Mouse (Mus musculus) liver, adult 2 months (tissue): ENCODE measurements around the gene Smim4. TPM values are rescaled to one million over a fixed set of nuclear protein-coding genes. Genes with fewer than 3 reads are reported as not detected.

Experiments
- DNase-seq: peaks from one replicate; pipeline ENCODE4 v3.0.0-alpha.2; 2011; ENCODE audit warnings: low read depth, low spot score; ENCODE audit errors: extremely low read depth
- H3K27ac ChIP-seq: fragments of 200-500 bp; replicated peaks from 2 replicates; pipeline ENCODE4 v1.5.1; 2012; ENCODE audit warnings: low read depth, mild to moderate bottlenecking, control low read depth, inconsistent platforms, low read length; ENCODE audit not compliant: insufficient read depth
- H3K27me3 ChIP-seq: fragments of 200-500 bp; 2 replicates; pipeline ENCODE4 v1.6.1; 2012; ENCODE audit warnings: mild to moderate bottlenecking, moderate library complexity, low read length, inconsistent platforms; ENCODE audit not compliant: control insufficient read depth, insufficient read depth
- H3K36me3 ChIP-seq: fragments of 200-500 bp; 2 replicates; pipeline ENCODE4 v1.6.1; 2012; ENCODE audit warnings: low read length, inconsistent platforms; ENCODE audit not compliant: control insufficient read depth, insufficient read depth
- H3K4me1 ChIP-seq: fragments of 200-500 bp; 2 replicates; pipeline ENCODE4 v1.6.1; 2011; ENCODE audit warnings: low read length; ENCODE audit not compliant: control insufficient read depth, insufficient read depth
- H3K4me3 ChIP-seq: fragments of 200-500 bp; 2 replicates; pipeline ENCODE4 v1.5.1; 2011; ENCODE audit warnings: low read depth, mild to moderate bottlenecking, control low read depth, low read length, moderate library complexity; ENCODE audit not compliant: insufficient read depth
- H3K79me2 ChIP-seq: fragments of 200-500 bp; 2 replicates; pipeline ENCODE4 v1.6.1; 2012; ENCODE audit warnings: inconsistent platforms, mild to moderate bottlenecking, low read length, moderate library complexity; ENCODE audit not compliant: control insufficient read depth, insufficient read depth
- H3K9ac ChIP-seq: fragments of 200-500 bp; 2 replicates; pipeline ENCODE4 v1.6.1; 2012; ENCODE audit warnings: low read depth, mild to moderate bottlenecking, control low read depth, inconsistent platforms, low read length
- CTCF ChIP-seq: fragments of 200-500 bp; IDR thresholded peaks from 2 replicates; pipeline ENCODE4 v1.5.1; 2011; ENCODE audit warnings: low read depth, low read length, control low read depth
- POLR2A ChIP-seq: fragments of 200-500 bp; IDR thresholded peaks from 2 replicates; pipeline ENCODE4 v1.6.1; 2011; ENCODE audit warnings: low read length, control low read depth; ENCODE audit not compliant: insufficient read depth; ENCODE audit errors: extremely low read depth
- WGBS: fragments of 180-500 bp; shearing (Covaris S2); methylation state at CpG from one replicate; pipeline ENCODE4 v1.1.7; 2018; 5-methylcytosine and 5-hydroxymethylcytosine counted together
- polyA plus RNA-seq: library from polyadenylated mRNA; depleted of rRNA; stranded (reverse); fragments of >200 nt; gene quantifications from 2 replicates; pipeline ENCODE4 v1.2.3, GENCODE M21; 2012; rRNA removed
- total RNA-seq: library from RNA; depleted of rRNA; stranded (reverse); fragments of >200 nt; gene quantifications from 2 replicates; pipeline ENCODE4 v1.2.3, GENCODE M21; 2014; rRNA removed

The Smim4 gene
- total and polyA plus RNA-seq, 2 experiments, result 35.3 to 65.1 TPM

DNA sequence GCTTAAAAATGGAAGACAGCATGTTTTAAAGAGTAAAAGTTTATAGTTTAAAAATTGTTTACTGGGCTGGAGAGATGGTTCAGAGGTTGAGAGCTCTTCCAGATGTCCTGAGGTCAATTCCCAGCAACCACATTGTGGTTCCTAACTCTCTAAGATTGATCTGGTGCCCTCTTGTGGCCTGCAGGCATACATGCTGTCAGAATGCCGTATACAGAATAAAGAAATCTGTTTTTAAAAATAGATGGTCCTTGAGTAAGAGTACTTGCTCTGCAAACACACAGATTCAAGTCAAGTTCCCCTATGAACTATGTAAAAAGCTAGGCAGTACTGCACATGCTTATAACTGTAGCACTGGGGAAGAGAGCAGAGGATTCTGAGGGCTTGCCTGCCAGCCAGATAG lies 66.5 kb downstream of the Smim4 start:
- TF ChIP-seq POLR2A (no peak), CTCF (peak; percentile 37)
- Histone ChIP-seq H3K36me3 (peaks cover 34% of the 10 kb centered on the region), H3K79me2 (no peaks in the 10 kb centered on the region; the same call in 1 of the 2 replicates), H3K4me1 (0 out of 2 replicates have a peak, but pooled peaks cover 2% of the 10 kb centered on the region), H3K27ac (no peak overlapping the region), H3K9ac (no peak overlapping the region), H3K4me3 (no peak overlapping the region), H3K27me3 (no peaks in the 10 kb centered on the region)
- 30% methylated on average over 1 of the region's 1 CpGs for WGBS
- peak; percentile 53 for DNase-seq

- 98% methylated on average over 1 of the region's 1 CpGs for WGBS
- H3K4me1 ChIP-seq, result no peaks in the 10 kb centered on the region
- no peak for DNase-seq
- H3K27me3 ChIP-seq, result no peaks in the 10 kb centered on the region
- TF ChIP-seq POLR2A (no peak), CTCF (no peak)
- H3K27ac ChIP-seq, result no peak overlapping the region
- H3K79me2 ChIP-seq, result no peaks in the 10 kb centered on the region
- no peak overlapping the region for H3K9ac ChIP-seq
- H3K4me3 ChIP-seq, result no peak overlapping the region
- H3K36me3 ChIP-seq, result peaks cover 56% of the 10 kb centered on the region
Measured at GRCm38 (mm10) chr14:31045817-31046216, 82.9 kb downstream of the Smim4 start.

DNA sequence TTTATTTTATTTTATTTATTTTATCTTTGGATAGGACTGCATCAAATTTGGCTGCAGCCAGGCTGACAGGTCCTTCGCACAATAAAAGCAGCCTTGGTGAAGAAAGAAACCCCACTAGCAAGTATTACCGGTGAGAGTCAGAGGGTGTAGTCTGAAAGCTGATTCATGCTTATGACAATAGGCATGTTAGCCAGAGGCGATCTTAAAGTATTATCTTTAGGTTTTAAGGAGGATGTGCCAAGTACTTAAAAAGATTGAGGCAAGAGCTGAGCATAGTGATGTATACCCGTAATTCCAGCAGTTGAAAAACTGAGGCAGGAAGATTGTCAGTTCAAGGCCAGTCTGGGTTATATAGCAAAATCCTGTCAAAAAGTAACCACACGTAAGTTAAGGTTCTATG lies 83.5 kb downstream of the Smim4 start:
- peaks cover 53% of the 10 kb centered on the region for H3K36me3 ChIP-seq
- no peaks in the 10 kb centered on the region for H3K79me2 ChIP-seq
- H3K9ac ChIP-seq, result no peak overlapping the region
- DNase-seq, result no peak
- H3K27ac ChIP-seq, result no peak overlapping the region
- H3K4me1 ChIP-seq, result no peaks in the 10 kb centered on the region
- 99% methylated on average over 5 of the region's 5 CpGs for WGBS
- H3K27me3 ChIP-seq, result no peaks in the 10 kb centered on the region
- TF ChIP-seq CTCF, result no peak
- TF ChIP-seq POLR2A, result no peak
- H3K4me3 ChIP-seq, result no peak overlapping the region

Other genes starting within 250 kb of the Smim4 start
- 1.0 and 2.3 TPM in 2 replicates for gene Mustn1, start 249.8 kb downstream of the Smim4 start, total RNA-seq
- 4.1 and 4.4 TPM in 2 replicates for gene Mustn1, start 249.8 kb downstream of the Smim4 start, polyA plus RNA-seq
- gene Itih4, start 242.5 kb downstream of the Smim4 start, total RNA-seq, result 1,004 and 1,280 TPM in 2 replicates
- 1,016 and 1,052 TPM in 2 replicates for gene Itih4, start 242.5 kb downstream of the Smim4 start, polyA plus RNA-seq
- gene Itih3, start 205.2 kb downstream of the Smim4 start, total RNA-seq, result 603 and 791 TPM in 2 replicates
- gene Itih3, start 205.2 kb downstream of the Smim4 start, polyA plus RNA-seq, result 335 and 492 TPM in 2 replicates
- 544 and 683 TPM in 2 replicates for gene Itih1, start 185.7 kb downstream of the Smim4 start, total RNA-seq
- 457 and 504 TPM in 2 replicates for gene Itih1, start 185.7 kb downstream of the Smim4 start, polyA plus RNA-seq
- gene Nek4, start 177.6 kb downstream of the Smim4 start, total RNA-seq, result 6.7 and 7.5 TPM in 2 replicates
- gene Nek4, start 177.6 kb downstream of the Smim4 start, polyA plus RNA-seq, result 2.9 and 3.1 TPM in 2 replicates
- gene Glt8d1, start 127.6 kb downstream of the Smim4 start, total RNA-seq, result 8.8 and 10.2 TPM in 2 replicates
- gene Glt8d1, start 127.6 kb downstream of the Smim4 start, polyA plus RNA-seq, result 3.1 and 5.4 TPM in 2 replicates
- 158 and 183 TPM in 2 replicates for gene Spcs1, start 127.3 kb downstream of the Smim4 start, total RNA-seq
- gene Spcs1, start 127.3 kb downstream of the Smim4 start, polyA plus RNA-seq, result 101 and 128 TPM in 2 replicates
- 26.3 and 28.7 TPM in 2 replicates for gene Pbrm1, start 109.8 kb downstream of the Smim4 start, total RNA-seq
- 6.1 and 6.3 TPM in 2 replicates for gene Pbrm1, start 109.8 kb downstream of the Smim4 start, polyA plus RNA-seq
- 16.3 and 21.1 TPM in 2 replicates for gene Gnl3, start 109.8 kb downstream of the Smim4 start, total RNA-seq
- 8.3 and 18.2 TPM in 2 replicates for gene Gnl3, start 109.8 kb downstream of the Smim4 start, polyA plus RNA-seq
- gene Nt5dc2, start 2.1 kb upstream of the Smim4 start, total RNA-seq, result 3.0 and 6.0 TPM in 2 replicates
- 14.8 and 17.5 TPM in 2 replicates for gene Nt5dc2, start 2.1 kb upstream of the Smim4 start, polyA plus RNA-seq
- 27.0 and 39.5 TPM in 2 replicates for gene Stab1, start 39.7 kb upstream of the Smim4 start, total RNA-seq
- gene Stab1, start 39.7 kb upstream of the Smim4 start, polyA plus RNA-seq, result 32.7 and 52.3 TPM in 2 replicates
- gene Tnnc1, start 79.4 kb upstream of the Smim4 start, total RNA-seq, result 0.27 and 0.83 TPM in 2 replicates
- 0.32 TPM in 1 of 2 replicates, not detected in the other for gene Tnnc1, start 79.4 kb upstream of the Smim4 start, polyA plus RNA-seq
- 66.7 and 83.0 TPM in 2 replicates for gene Nisch, start 88.0 kb upstream of the Smim4 start, total RNA-seq
- gene Nisch, start 88.0 kb upstream of the Smim4 start, polyA plus RNA-seq, result 107 and 152 TPM in 2 replicates
- under 0.01 and 0.27 TPM in 2 replicates for gene Sema3g, start 88.9 kb upstream of the Smim4 start, total RNA-seq
- 0.05 and 0.19 TPM in 2 replicates for gene Sema3g, start 88.9 kb upstream of the Smim4 start, polyA plus RNA-seq
- gene Phf7, start 122.4 kb upstream of the Smim4 start, total RNA-seq, result 6.9 and 9.0 TPM in 2 replicates
- 4.4 and 4.5 TPM in 2 replicates for gene Phf7, start 122.4 kb upstream of the Smim4 start, polyA plus RNA-seq
- 16.1 and 16.4 TPM in 2 replicates for gene Bap1, start 122.5 kb upstream of the Smim4 start, total RNA-seq
- 24.5 and 26.7 TPM in 2 replicates for gene Bap1, start 122.5 kb upstream of the Smim4 start, polyA plus RNA-seq
- under 0.01 and 0.07 TPM in 2 replicates for gene Dnah1, start 194.9 kb upstream of the Smim4 start, total RNA-seq
- gene Dnah1, start 194.9 kb upstream of the Smim4 start, polyA plus RNA-seq, result 0.01 and 0.04 TPM in 2 replicates
- 34.8 and 38.1 TPM in 2 replicates for gene Capn7, start 207.7 kb upstream of the Smim4 start, total RNA-seq
- gene Capn7, start 207.7 kb upstream of the Smim4 start, polyA plus RNA-seq, result 6.1 and 6.7 TPM in 2 replicates